Mouse (Mus musculus) fibroblast of lung, adult 2 months (primary cell): ENCODE measurements around the gene Cavin1.
"Not testable (repeated sequence)": the region's sequence is repeated elsewhere in the genome, so short reads cannot be mapped to it uniquely, and the experiment has no call there.

ENCODE experiments used
- DNase-seq: peaks from one replicate; pipeline ENCODE4 v3.0.0-alpha.2; 2011; ENCODE audit warnings: low read depth

Cavin1 gene

GRCm38 (mm10) chr11:100970557-100970937 lies at the start of gene Cavin1:
Gene Cavin1, minus strand, starts transcription at chr11:100970887.
- peak; percentile 89 for DNase-seq

- DNase-seq, result no peak
Observed at GRCm38 (mm10) chr11:101011641-101012040, 41.0 kb upstream of the Cavin1 start.

DNA sequence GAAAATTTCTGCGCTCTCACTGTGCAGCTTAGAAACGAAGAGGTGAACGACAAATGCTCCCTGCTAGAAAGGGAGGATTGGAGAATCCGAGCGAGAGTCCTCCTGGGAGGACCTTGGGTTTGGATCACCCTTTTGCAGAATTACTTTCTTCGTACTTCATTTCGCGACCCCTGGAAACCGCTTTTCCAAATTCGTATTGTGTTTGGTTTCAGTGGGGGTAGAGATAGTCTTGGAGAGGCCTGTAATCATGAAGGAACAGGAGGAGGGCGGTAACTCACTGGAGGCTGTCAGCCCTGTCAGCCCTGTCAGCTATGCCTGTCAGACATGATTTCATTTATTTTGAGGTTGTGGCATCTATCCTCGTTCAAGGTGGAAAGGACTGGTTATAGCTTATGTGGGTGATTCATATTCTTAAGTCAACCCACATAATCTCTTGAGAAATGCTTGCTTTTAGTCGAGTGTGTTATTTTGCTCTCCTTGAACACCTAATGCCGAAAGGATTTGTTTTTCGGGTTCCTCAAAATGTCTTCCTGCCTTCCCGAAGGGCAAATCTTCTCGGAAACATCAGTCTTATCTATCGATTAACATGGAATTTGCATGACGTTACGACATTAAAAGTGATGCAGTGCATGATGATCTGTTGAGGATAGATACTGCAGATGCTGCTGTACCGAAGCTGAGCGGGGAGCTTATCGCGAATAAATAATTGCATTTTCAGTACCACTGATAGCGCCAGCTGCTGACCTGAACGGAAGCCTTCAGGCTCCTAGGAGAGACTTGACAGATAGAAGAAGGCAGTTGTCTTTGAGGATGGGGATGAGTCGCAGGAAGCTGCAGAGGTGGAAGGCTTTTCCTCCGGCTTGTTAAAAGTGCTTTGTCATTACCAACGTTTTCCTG lies 39.4 kb upstream of the Cavin1 start:
- DNase-seq, result no peak

DNA sequence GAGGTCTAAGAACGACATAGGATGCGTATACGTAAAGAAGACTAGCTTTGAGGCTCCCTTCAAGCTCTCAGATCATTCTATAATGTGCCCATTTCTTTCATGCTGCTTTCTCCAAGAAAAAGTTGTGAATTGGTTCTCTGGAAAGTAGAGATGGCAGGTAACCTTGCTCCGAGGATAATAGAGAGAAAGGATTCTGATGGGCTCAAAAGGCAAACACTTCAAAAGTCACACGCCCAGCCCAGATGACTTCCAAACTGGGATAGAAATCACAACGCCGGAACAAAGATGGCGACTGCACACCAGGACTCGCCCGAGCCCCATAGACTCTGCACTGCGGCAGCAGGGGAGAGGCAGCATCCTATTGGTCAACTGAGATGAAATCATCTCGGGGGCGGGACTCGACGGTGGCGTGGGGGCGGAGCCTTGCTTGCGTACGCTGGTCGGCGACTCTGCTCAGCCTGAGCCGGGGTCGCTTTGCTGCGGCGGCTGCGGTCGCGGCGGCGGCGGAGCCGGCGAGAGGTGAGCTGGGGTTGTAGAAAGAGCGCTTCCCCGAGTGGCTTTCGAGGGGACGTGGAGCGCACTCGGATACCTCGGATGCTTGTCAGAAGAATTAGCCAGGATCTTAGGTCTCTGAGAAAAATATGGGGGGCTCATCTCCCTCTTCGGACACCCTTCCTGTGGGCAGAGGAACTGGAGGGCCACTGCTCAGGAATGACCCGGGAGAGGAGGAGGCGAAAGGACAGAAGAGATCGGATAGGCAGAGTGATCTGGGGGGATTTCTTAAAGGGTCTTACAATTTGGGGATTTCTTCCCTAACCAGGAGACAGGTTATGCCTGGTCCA lies 38.6 kb upstream of the Cavin1 start, which contains the start of gene Atp6v0a1:
TSS of gene Atp6v0a1 (plus strand) at position 407 of the 842 bp plus-strand sequence.
- DNase-seq, result peak; percentile 89

DNA sequence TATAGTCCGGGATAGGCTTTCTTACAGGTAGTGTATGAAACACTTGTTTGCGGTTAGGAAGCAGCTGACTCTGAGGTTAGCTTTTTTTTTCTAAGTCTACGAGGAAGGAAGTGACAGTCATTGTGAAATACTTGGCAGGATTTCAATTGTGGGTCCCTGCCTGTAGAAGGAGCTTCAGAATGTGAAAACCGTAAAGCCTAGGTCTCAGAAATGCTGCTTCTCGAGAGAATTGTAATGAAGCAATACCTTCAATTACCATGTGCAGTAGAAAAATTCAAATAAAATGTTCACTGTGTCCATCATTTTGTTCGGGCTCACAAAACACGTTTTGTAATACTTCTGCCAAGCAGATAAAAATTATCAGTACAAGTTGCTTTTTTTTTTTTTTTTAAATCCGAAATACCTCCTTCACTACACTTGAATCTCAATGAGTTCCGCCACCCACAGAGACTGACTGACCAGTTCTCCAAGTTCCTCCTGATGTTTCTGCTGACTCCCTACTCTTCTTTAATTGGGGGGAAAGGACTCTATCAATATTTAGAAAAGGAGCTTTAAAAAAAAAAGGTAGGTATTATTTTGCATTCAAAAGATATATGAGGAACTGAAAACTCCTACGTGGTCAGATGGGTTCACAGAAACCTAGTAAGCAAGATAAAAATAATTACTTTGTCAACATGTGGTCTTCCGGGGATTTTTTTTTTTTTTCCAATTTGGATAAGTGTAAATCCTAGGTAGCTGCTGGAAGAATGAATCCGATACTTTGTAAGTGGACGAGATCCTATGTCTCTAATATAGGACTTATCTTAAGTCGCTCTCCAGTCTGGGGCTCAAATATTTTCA lies 37.7 kb upstream of the Cavin1 start:
- no peak for DNase-seq

DNA sequence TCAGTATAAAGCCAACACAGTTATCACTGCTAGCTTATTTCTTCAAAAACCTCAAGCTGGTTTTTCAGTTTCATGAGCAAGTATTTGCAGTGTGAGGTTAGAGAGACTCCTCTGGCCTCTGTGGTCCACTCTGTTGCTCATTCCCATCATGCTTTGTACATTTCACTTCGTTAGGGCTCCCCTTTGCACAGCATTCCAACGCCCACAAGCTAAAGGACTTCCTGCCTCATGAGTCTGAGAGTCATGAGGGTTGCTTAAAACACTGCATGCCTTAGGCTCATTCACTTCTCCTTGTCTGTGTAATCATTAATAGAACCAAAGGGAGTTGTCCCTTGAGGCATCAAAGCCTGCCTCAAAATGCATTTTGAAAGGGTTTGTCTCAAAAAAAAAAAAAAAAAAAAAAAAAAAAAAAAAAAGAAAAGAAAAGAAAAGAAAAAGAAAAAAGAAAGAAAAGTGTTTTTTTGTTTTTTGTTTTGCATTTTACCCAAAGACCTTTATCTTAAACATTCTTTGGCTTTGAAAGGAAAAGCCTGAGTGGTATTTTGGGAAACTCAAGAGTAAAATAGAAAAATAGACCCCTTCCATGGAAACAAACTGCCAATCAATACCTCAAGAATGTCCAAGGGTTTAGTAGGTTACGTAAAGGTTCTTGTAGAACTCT lies 32.5 kb upstream of the Cavin1 start:
- peak; percentile 74 for DNase-seq

DNA sequence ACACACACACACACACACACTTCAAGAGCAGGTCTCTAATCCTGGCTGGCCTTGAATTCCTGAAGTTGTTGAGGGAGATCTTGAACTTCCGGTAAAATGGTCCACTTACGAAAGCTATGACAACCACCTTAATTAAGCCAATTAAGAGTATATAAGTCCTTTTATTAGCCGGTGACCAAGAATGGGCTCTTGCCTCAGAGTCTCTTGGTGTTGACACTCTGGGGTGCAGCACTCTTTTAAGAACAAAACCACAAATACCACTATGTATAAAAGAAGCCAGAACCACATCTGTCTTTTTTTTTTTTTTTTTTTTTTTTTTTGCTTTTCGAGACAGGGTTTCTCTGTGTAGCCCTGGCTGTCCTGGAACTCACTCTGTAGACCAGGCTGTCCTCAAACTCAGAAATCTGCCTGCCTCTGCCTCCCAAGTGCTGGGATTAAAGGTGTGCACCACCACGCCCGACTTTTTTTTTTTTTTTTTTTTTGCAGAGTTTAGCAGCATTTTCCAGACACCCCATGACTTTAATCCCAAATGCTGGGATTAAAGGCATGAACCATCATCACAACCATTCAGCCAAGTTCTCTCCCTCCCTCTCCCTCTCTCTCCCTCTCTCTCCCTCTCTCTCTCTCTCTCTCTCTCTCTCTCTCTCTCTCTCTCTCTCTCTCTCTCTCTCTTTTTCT lies 31.3 kb upstream of the Cavin1 start:
- DNase-seq, result not testable (repeated sequence)

GRCm38 (mm10) chr11:100999254-100999653 lies 28.6 kb upstream of the Cavin1 start:
- DNase-seq, result no peak

DNA sequence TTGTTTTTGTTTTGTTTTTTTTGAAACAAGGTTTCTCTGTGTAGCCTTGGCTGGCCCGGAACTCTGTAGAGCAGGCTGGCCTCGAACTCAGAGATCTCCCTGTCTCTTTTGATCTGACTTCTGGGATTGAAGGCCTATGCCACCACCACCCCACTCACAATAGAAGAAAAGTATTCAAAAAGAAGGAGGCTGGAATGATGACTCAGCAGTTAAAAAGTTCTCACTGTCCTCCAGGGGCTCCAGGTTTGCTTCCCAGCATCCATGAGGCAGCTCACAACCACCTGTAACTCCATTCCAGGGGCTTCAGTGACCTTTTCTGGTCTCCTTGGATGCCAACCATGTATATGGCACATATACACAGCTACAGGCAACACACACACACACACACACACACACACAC lies 28.1 kb upstream of the Cavin1 start:
- no peak for DNase-seq

GRCm38 (mm10) chr11:100996501-100996900 lies 25.8 kb upstream of the Cavin1 start:
- DNase-seq, result no peak

DNA sequence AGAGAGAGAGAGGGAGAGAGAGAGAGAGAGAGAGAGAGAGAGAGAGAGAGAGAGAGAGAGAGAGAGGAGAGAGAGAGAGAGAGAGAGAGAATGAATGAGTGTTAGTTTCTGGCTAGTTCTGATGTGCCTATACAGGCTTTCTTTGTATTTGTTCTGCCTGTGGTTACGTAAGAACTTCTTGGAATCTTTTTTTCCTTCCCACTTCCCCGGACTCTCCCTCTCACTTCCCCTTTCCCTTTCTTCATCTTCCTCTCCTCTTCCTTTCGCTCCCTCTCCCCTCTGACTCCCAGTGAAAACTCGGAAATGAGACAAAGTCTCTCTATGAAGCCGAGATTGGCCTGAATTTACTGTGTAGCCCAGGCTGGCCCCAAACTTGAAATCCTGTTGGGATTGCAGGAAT lies 24.0 kb upstream of the Cavin1 start:
- no peak for DNase-seq

- DNase-seq, result no peak
Observed at GRCm38 (mm10) chr11:100994233-100994632, 23.5 kb upstream of the Cavin1 start.

DNA sequence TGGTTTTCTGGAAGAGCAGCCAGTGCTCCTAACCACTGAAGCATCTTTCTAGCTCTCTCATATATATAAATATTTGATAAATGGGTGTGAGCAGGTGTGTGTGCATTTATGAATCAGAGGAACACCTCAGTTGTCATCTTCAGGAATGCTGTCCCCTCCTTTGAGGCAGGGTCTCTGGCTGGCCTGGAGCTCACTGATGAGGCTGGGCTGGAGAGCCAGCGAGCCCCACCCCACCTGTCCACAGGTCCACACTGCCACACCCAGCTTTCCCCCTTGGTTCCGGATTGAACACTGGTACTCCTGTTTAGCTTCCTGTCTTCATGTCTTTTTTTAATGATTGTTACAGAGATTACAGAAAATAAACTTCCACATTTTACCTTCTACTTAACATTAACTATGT lies 22.8 kb upstream of the Cavin1 start:
- no peak for DNase-seq

DNA sequence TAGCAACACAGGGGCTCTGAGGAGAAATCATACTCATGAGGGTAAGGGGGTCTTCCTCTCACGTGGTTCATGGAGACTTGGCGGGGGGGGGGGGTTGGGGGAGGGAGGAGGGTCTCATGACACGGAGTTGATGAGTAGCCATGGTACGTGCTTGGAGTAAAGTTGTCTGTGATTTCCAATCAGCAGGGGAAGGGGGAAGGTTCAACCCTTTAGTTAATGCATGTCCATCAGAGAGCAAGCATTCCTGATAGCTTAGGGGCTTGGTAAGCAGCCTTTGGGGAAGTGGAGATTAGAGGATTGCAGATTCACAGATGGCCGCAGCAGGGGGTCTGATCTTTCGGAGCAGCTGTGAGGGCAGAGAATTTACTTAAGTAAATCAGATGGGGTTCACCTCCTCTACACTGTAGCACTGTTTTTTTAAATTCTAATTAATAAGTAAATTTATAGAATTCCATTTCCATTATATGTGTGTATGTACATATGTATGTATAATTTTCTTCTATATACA lies 20.4 kb upstream of the Cavin1 start:
- DNase-seq, result no peak

DNA sequence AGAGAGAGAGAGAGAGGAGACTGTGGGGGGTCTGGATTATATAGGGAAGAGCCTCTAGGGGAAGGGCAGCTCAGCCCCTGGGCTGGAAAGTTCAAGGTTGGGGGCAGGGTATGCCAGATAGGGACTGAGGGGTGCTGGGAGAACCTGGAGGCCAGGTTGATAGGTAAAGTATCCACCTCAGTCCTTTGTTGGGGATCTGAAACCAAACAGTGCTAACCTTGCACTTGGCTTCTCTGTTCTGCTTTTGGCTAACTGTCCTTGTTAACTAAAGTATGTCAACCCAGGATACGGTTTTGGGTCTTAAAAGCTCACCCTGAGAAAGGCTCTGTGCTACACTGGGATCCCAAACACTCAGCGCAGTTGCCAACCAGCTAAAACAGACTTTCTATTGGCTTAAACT lies 19.0 kb upstream of the Cavin1 start:
- no peak for DNase-seq

DNA sequence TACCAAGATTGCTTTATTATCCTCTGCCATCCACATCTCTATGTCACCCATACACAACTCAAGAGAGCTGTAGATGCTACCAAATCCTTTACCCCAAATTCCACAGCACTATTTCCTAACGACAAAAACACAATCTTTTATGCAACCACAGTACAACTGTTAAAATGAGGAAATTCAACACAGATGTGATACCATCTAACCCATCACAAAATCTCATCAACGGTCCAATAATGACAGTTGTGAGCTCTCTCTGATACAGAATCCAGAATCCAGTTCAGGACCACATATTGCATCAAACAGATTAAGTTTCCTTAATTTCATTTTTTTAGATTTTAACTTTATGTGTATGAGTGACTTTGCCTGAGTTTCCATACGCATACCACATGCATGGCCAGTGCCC lies 18.0 kb upstream of the Cavin1 start:
- no peak for DNase-seq

DNA sequence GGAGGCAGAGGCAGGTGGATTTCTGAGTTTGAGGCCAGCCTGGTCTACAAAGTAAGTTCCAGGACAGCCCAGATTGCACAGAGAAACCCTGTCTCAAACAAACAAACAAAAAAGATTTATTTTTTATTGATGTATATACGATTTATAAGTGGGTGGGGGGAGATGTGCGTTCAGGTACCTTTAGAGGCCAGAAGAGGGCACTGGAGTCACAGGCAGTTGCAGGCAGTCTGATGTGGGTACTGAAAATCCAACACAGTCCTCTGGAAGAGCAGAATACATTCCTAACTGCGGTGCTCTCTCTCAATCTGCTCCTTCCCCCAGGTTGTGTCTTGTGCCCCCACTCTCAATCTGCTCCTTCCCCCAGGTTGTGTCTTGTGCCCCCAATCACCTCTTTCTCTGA lies 14.9 kb upstream of the Cavin1 start:
- DNase-seq, result no peak

GRCm38 (mm10) chr11:100983778-100984131 lies 13.1 kb upstream of the Cavin1 start:
- DNase-seq, result no peak

DNA sequence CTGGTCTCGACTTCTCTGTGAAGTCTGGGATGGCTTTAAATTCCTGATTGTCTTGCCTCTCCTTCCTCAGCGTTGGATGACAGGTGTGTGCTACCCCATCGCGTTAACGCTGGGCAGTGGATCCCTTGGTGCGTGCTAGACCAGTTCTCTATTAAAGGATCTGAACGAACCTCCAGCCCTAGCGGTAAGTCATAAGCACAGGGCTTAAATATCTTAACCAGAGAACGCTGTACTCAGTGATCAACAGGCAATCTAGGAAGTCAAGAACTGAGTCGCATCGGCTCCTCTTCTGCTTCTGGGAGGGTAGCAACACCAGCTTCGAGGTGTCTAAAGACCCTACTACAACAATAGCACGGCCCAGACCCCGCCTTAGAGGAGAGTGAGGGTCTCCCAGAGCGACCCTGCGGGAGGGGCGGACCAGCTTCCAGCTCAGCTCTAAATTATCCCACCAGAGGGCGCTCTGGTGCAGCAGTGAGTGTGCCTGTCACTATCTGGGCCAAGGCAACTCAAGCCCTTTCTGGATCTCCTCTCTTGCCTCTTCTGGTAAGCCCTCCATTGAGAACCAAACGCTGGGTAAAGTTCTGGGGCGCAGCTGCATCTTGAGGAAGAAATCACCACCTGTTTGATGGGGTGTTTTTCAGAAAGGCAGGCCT lies 12.6 kb upstream of the Cavin1 start:
- no peak for DNase-seq

GRCm38 (mm10) chr11:100982087-100982486 lies 11.4 kb upstream of the Cavin1 start:
- no peak for DNase-seq
